Mouse (Mus musculus): ENCODE results near the gene Prkca. TPM values are rescaled to one million over a fixed set of nuclear protein-coding genes. Genes with fewer than 3 reads are reported as not detected.

Prkca gene
- polyA plus RNA-seq, 1 experiment: 266 TPM

GRCm38 (mm10) chr11:108171917-108172316 is 171.8 kb downstream of the Prkca start:
- H3K27ac ChIP-seq (ENCODE audit: insufficient read depth, low read depth, low read length): peak overlapping the region; percentile 78
- H3K4me3 ChIP-seq (ENCODE audit: insufficient read depth, low read depth, low read length): no peak overlapping the region
- H3K4me1 ChIP-seq (ENCODE audit: control insufficient read depth, insufficient read depth, low read length): peaks cover 19% of the 10 kb centered on the region
- TF ChIP-seq POLR2A (IDR thresholded peaks at IDR 0.05; ENCODE audit: insufficient read depth, low read depth, low read length): no peak
- TF ChIP-seq CTCF (IDR thresholded peaks at IDR 0.05; ENCODE audit: insufficient read depth, low read depth, low read length): no peak
- 39% methylated on average over 5 of the region's 5 CpGs for WGBS

- 97% methylated on average over 6 of the region's 6 CpGs for WGBS
These were observed 172.5 kb downstream of the Prkca start for GRCm38 (mm10) chr11:108171260-108171659.

GRCm38 (mm10) chr11:108170107-108170506 is 173.6 kb downstream of the Prkca start:
- no peak overlapping the region for H3K4me3 ChIP-seq (ENCODE audit: insufficient read depth, low read depth, low read length)
- no peak overlapping the region for H3K27ac ChIP-seq (ENCODE audit: insufficient read depth, low read depth, low read length)
- 77% methylated on average over 3 of the region's 3 CpGs for WGBS
- H3K4me1 ChIP-seq (ENCODE audit: control insufficient read depth, insufficient read depth, low read length): peaks cover 22% of the 10 kb centered on the region
- no peak for TF ChIP-seq POLR2A (IDR thresholded peaks at IDR 0.05; ENCODE audit: insufficient read depth, low read depth, low read length)
- no peak for TF ChIP-seq CTCF (IDR thresholded peaks at IDR 0.05; ENCODE audit: insufficient read depth, low read depth, low read length)

More at GRCm38 (mm10) chr11:108171260-108171659, 172.5 kb downstream of the Prkca start:
- TF ChIP-seq POLR2A (IDR thresholded peaks at IDR 0.05; ENCODE audit: insufficient read depth, low read depth, low read length) (no peak), CTCF (IDR thresholded peaks at IDR 0.05; ENCODE audit: insufficient read depth, low read depth, low read length) (no peak)
- peak overlapping the region; percentile 78 for H3K27ac ChIP-seq (ENCODE audit: insufficient read depth, low read depth, low read length)
- H3K4me1 ChIP-seq (ENCODE audit: control insufficient read depth, insufficient read depth, low read length): peaks cover 20% of the 10 kb centered on the region
- H3K4me3 ChIP-seq (ENCODE audit: insufficient read depth, low read depth, low read length): no peak overlapping the region

GRCm38 (mm10) chr11:108165725-108166124 is 178.0 kb downstream of the Prkca start:
- Histone ChIP-seq H3K4me3 (ENCODE audit: insufficient read depth, low read depth, low read length) (no peak overlapping the region), H3K27ac (ENCODE audit: insufficient read depth, low read depth, low read length) (peak overlapping the region; percentile 97), H3K4me1 (ENCODE audit: control insufficient read depth, insufficient read depth, low read length) (peaks cover 13% of the 10 kb centered on the region)
- TF ChIP-seq POLR2A (IDR thresholded peaks at IDR 0.05; ENCODE audit: insufficient read depth, low read depth, low read length): no peak
- no peak for TF ChIP-seq CTCF (IDR thresholded peaks at IDR 0.05; ENCODE audit: insufficient read depth, low read depth, low read length)
- WGBS: 12% methylated on average over 9 of the region's 9 CpGs

GRCm38 (mm10) chr11:108162639-108163038 is 181.1 kb downstream of the Prkca start:
- Histone ChIP-seq H3K4me3 (ENCODE audit: insufficient read depth, low read depth, low read length) (no peak overlapping the region), H3K4me1 (ENCODE audit: control insufficient read depth, insufficient read depth, low read length) (peaks cover 13% of the 10 kb centered on the region), H3K27ac (ENCODE audit: insufficient read depth, low read depth, low read length) (peak overlapping the region; percentile 75)
- 45% methylated on average over 1 of the region's 1 CpGs for WGBS
- TF ChIP-seq POLR2A (IDR thresholded peaks at IDR 0.05; ENCODE audit: insufficient read depth, low read depth, low read length): no peak
- TF ChIP-seq CTCF (IDR thresholded peaks at IDR 0.05; ENCODE audit: insufficient read depth, low read depth, low read length): no peak

- Histone ChIP-seq H3K4me1 (ENCODE audit: control insufficient read depth, insufficient read depth, low read length) (peaks cover 13% of the 10 kb centered on the region), H3K27ac (ENCODE audit: insufficient read depth, low read depth, low read length) (peak overlapping the region; percentile 60), H3K4me3 (ENCODE audit: insufficient read depth, low read depth, low read length) (no peak overlapping the region)
- TF ChIP-seq CTCF (IDR thresholded peaks at IDR 0.05; ENCODE audit: insufficient read depth, low read depth, low read length) (no peak), POLR2A (IDR thresholded peaks at IDR 0.05; ENCODE audit: insufficient read depth, low read depth, low read length) (no peak)
- WGBS: 27% methylated on average over 4 of the region's 4 CpGs
These were observed 181.6 kb downstream of the Prkca start for GRCm38 (mm10) chr11:108162110-108162509.

GRCm38 (mm10) chr11:108160056-108160455 is 183.7 kb downstream of the Prkca start:
- H3K27ac ChIP-seq (ENCODE audit: insufficient read depth, low read depth, low read length): 0 out of 2 replicates have a peak overlapping the region, but pooled peaks have one; percentile 31
- WGBS: 64% methylated on average over 7 of the region's 7 CpGs

GRCm38 (mm10) chr11:108158046-108158445 is 185.7 kb downstream of the Prkca start:
- Histone ChIP-seq H3K27ac (ENCODE audit: insufficient read depth, low read depth, low read length) (no peak overlapping the region), H3K4me3 (ENCODE audit: insufficient read depth, low read depth, low read length) (no peak overlapping the region), H3K4me1 (ENCODE audit: control insufficient read depth, insufficient read depth, low read length) (peaks cover 11% of the 10 kb centered on the region)
- TF ChIP-seq POLR2A (IDR thresholded peaks at IDR 0.05; ENCODE audit: insufficient read depth, low read depth, low read length) (no peak), CTCF (IDR thresholded peaks at IDR 0.05; ENCODE audit: insufficient read depth, low read depth, low read length) (no peak)
- 88% methylated on average over 3 of the region's 3 CpGs for WGBS

More at GRCm38 (mm10) chr11:108160056-108160455, 183.7 kb downstream of the Prkca start:
- Histone ChIP-seq H3K4me1 (ENCODE audit: control insufficient read depth, insufficient read depth, low read length) (peaks cover 7% of the 10 kb centered on the region), H3K4me3 (ENCODE audit: insufficient read depth, low read depth, low read length) (no peak overlapping the region)
- TF ChIP-seq CTCF (IDR thresholded peaks at IDR 0.05; ENCODE audit: insufficient read depth, low read depth, low read length): no peak
- TF ChIP-seq POLR2A (IDR thresholded peaks at IDR 0.05; ENCODE audit: insufficient read depth, low read depth, low read length): no peak

GRCm38 (mm10) chr11:108157074-108157473 is 186.7 kb downstream of the Prkca start:
- WGBS: 81% methylated on average over 5 of the region's 5 CpGs
- no peak overlapping the region for H3K4me3 ChIP-seq (ENCODE audit: insufficient read depth, low read depth, low read length)
- peak overlapping the region; percentile 34; the same call in 1 of the 2 replicates for H3K27ac ChIP-seq (ENCODE audit: insufficient read depth, low read depth, low read length)
- no peak for TF ChIP-seq CTCF (IDR thresholded peaks at IDR 0.05; ENCODE audit: insufficient read depth, low read depth, low read length)
- no peak for TF ChIP-seq POLR2A (IDR thresholded peaks at IDR 0.05; ENCODE audit: insufficient read depth, low read depth, low read length)
- H3K4me1 ChIP-seq (ENCODE audit: control insufficient read depth, insufficient read depth, low read length): peaks cover 14% of the 10 kb centered on the region

All from olfactory bulb, adult 2 months (tissue).